ENCODE assay signal across 15 mouse cellular contexts in the genomic region with DNA sequence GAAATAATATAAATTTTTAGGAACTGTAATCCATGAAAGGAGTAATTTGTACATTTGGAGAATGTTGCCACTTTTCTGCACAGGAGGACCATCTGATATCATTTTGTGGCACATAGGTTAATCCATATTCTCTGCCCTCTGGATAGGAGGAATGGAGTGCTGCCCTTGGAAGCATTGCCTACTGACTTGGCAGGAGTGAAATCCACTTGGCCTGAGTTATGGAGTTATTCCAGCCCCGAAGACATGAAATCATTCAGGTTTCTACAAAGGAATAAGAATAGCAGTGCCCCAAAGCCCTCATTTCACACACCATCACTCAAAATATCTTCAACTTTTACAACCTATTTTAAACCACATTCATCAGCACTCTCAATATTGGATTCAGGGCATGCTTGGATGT.
DNase-seq lines count a peak whose midpoint lies in the region.
"Had no signal": no experiment of that assay in that cellular context is flagged by ENCODE, and none has a peak within 500 bp of the region (broad histone marks: within the 10 kb centered on the region; RNA-seq: fewer than 3 reads in every experiment).

No protein-coding gene starts in this region.

- DNase-seq in cerebellum, postnatal 14 days = peak; percentile 43 to 74
- DNase-seq in cerebellum, adult 11-12 months = no peak
- DNase-seq in left cerebral cortex, postnatal 4 days = peak; percentile 17
- no peak for DNase-seq in left cerebral cortex, postnatal 25 days (ENCODE audit: low spot score in 2 of 2)
- DNase-seq in brain, adult 2 months (ENCODE audit: low read depth, low spot score) = peak; percentile 3
- no peak for DNase-seq in neural tube, embryonic 10.5 days (ENCODE audit: extremely low spot score, low spot score)
- DNase-seq: adrenal gland, adult 2 months; adrenal gland, postnatal 14 days; B cell, adult 2 months; cerebellum, adult 8-10 months; forebrain, postnatal 0 days; gastrocnemius, adult 2 months; gastrocnemius, postnatal 14 days; heart, adult 11 months; kidney, adult 18-20 months had no signal

- intact Hi-C loops in left cerebral cortex, postnatal 4 days (cut with DNase I) = no loop called here
- intact Hi-C loops in left cerebral cortex, postnatal 25 days (cut with DNase I) = no loop called here

Comparison
In these comparisons a context has a peak if more than half of its experiments do, and no peak if none do; other contexts are left out.
1. DNase-seq: peak in cerebellum, postnatal 14 days (2 of 2), left cerebral cortex, postnatal 4 days (single experiment) and brain, adult 2 months (single experiment); none in cerebellum, adult 11-12 months (single experiment), left cerebral cortex, postnatal 25 days (0 of 2) and neural tube, embryonic 10.5 days (single experiment).